Mouse (Mus musculus) thymus, adult 2 months (tissue): ENCODE results near the gene Grxcr1.

Experiments
- CTCF ChIP-seq: fragments of 200-500 bp; IDR thresholded peaks from 2 replicates; pipeline ENCODE4 v1.5.1; 2012; ENCODE audit warnings: mild to moderate bottlenecking, control low read depth, low read length, moderate library complexity, borderline replicate concordance; ENCODE audit not compliant: control insufficient read depth, poor library complexity, insufficient read depth; ENCODE audit errors: extremely low read depth
- POLR2A ChIP-seq: fragments of 200-500 bp; IDR thresholded peaks from 2 replicates; pipeline ENCODE4 v1.6.1; 2012; ENCODE audit warnings: mild to moderate bottlenecking, low read length, control low read depth, moderate library complexity; ENCODE audit not compliant: control insufficient read depth, poor library complexity, insufficient read depth; ENCODE audit errors: extremely low read depth

GRCm38 (mm10) chr5:68086535-68087098, 55.0 kb downstream of the Grxcr1 start:
- no peak for TF ChIP-seq CTCF
- TF ChIP-seq POLR2A = no peak
